Mouse (Mus musculus) telencephalon, adult 2 months (tissue): ENCODE measurements around the gene Tia1.
A peak's percentile ranks its signal among the peaks of the same experiment; 100 is the strongest.

Experiments
- DNase-seq: peaks from one replicate; pipeline ENCODE4 v3.0.0-alpha.2; 2011; ENCODE audit warnings: low read depth, low spot score

Gene Tia1

DNA sequence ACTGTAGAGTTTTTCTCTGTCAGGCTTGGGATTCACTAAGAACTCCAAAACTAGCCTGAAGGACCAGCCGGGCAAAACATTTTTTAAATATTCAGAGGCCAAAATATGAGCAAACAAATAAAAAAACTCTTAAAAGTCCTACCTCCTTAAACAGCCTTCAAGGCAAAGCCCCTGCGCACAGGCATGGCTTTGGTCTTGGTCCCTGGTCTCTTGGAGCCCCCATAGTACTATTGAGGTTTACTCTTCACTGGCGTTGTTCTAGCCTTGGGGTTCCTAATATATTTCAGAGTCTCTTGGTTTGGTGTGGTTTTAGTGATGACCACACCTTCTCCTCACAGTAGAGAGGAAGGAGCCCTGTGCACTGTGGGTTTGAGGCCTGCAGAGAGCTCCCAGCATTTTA lies 27.5 kb downstream of the Tia1 start:
- DNase-seq: no peak

GRCm38 (mm10) chr6:86433696-86434095 lies 29.7 kb downstream of the Tia1 start:
- no peak for DNase-seq

- peak; percentile 22 for DNase-seq
These were observed 33.7 kb downstream of the Tia1 start for GRCm38 (mm10) chr6:86437711-86438110.

DNA sequence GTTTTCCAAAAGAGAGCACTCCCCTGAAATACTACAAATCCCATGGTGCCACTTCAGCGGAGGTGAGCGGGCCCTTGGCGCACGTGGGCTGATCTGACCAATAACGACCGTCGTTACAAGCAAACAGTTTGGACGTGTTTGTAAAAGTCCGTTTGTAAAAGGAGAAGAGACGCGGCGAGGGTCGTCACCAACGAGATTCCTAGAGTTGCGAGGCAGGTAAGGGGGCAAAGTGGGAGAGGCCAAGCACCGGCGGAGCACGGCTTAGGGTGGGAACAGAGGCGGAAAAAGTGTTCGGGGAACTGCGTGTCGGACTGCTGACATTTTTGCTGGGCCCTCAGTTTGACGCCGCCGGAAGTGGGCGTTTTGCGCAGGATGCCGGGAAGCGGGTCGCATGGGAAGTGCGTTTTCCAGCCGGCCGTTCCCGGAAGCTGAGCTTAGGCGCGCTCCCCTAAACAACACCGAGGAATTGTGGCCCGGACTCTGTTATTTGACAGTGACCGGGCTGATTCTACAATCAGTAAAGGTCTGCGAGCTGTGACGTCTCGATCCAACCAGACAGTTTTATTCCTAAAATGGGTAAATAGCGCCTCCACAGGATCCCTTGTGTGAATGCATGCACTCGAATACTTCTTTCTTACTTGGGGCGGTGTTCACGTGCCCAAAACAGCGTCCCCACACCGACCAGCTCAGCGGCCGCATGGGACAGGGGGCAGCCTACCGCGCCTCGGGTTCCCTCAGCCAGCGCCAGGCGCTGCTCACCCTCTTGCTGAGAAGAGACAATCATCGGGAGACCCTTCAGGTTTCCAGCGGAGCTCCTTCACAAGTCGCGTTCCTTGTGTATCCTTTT lies 34.5 kb downstream of the Tia1 start, which contains the start of gene C87436:
Gene C87436, plus strand, starts transcription at position 103 of the 847 bp plus-strand sequence.
- peak; percentile 98 for DNase-seq

DNA sequence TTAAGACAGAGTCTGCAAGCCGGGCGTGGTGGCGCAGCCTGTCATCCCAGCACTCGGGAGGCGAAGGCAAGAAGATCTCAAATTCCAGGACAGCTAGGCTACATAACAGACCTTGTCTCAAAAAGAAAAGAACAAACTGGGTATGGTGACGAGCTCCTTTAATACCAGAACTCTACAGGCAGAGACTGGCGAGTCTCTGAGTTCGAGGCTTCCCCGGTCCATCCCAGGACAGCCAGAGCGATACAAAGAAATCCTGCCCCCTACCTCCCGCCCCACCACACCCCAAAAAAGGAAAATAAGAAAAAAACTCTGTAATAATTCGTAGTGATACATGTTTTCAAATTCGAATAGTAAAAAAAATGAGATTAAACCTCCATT lies 35.1 kb downstream of the Tia1 start:
- DNase-seq: no peak

DNA sequence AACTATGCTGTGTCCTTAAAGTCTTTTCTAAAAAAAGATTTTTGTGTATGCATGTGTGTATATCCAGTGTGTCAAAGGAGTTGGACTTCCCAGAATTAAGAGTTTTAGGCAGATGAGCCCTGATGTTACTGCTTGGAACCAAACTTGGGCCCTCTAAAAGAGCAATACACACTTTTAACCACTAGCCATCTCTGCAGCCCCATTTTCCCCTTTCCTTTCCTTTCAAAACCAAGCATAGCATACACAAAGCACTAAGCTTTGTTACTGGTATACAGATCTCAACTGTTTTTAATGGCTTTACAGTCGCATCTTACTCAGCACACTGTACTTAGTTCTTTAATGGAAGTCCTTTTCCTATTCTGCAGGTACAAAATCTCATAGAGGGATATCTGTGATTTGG lies 35.5 kb downstream of the Tia1 start:
- DNase-seq: no peak

DNA sequence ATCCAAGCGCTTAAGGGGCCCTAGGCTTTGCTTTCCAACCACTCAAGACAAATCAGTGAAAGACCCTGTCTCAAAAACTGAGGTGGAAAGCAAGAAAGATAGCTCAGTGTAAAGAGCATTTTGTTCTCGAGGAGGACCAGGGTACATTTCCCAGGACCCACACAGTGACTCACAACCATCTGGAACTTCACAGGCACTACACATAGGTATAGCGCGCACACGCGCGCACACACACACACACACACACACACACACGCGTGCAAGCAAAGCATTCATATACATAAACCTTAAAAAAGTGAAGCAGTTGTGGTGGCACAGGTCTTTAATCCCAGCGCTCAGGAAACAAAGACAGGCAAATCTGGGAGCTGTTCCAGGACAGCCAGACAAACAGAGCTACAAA lies 37.6 kb downstream of the Tia1 start:
- DNase-seq: no peak

GRCm38 (mm10) chr6:86445551-86445950 lies 41.5 kb downstream of the Tia1 start:
- DNase-seq: no peak

- DNase-seq: no peak
These were observed 43.0 kb downstream of the Tia1 start for GRCm38 (mm10) chr6:86446927-86447568.

DNA sequence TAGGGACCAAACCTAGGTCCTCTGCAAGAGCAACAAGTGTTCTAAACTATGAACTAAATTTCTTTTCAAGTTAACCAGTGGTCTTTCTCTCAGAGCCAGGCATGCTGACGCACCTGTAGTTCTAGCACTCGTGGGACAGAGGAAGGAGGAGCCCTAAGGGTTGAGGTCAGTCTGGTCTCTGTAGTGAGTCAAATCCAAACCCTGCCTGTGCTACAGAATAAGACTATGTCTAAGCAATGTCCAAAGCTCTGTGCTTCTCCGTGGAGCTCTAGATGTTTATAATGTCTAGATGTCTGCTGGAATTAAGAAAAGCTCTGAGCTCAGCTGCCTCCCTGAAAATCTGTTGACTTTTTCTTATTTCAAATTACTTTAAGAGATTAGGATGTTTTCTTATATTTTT lies 52.7 kb downstream of the Tia1 start:
- DNase-seq: no peak

GRCm38 (mm10) chr6:86463079-86463478 lies 59.1 kb downstream of the Tia1 start:
- DNase-seq: no peak

- no peak for DNase-seq
These were observed 67.3 kb downstream of the Tia1 start for GRCm38 (mm10) chr6:86471317-86471716.

- DNase-seq: no peak
These were observed 67.7 kb downstream of the Tia1 start for GRCm38 (mm10) chr6:86471760-86472099.

GRCm38 (mm10) chr6:86472100-86472955 lies 68.3 kb downstream of the Tia1 start:
- peak; percentile 96 for DNase-seq

- no peak for DNase-seq
These were observed 69.1 kb downstream of the Tia1 start for GRCm38 (mm10) chr6:86473077-86473476.

- no peak for DNase-seq
These were observed 70.1 kb downstream of the Tia1 start for GRCm38 (mm10) chr6:86474072-86474471.

DNA sequence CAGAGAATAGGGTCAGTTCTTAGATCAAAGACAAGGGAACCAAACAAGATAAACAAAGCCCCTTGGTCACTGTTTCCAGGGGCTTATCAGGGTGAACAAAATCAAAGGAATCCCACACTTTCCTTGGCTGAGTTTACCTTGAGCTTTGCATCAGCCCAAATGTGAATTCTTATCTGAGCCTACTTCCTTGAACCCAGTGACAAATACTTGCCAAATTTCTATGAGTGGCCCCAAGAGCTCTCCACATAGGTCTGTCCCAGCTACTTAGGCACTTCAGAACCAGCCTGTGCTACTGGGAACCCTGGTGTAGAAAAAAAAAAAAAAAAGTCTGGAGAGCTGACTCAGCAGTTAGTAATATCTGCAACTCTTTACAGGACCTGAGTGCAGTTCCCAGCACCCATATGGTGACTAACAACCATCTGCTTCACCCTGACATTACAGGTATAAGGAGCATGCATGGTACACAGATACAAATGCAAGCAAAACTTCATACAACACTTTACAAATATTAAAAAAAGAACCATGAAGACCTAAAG lies 70.7 kb downstream of the Tia1 start:
- DNase-seq: no peak

DNA sequence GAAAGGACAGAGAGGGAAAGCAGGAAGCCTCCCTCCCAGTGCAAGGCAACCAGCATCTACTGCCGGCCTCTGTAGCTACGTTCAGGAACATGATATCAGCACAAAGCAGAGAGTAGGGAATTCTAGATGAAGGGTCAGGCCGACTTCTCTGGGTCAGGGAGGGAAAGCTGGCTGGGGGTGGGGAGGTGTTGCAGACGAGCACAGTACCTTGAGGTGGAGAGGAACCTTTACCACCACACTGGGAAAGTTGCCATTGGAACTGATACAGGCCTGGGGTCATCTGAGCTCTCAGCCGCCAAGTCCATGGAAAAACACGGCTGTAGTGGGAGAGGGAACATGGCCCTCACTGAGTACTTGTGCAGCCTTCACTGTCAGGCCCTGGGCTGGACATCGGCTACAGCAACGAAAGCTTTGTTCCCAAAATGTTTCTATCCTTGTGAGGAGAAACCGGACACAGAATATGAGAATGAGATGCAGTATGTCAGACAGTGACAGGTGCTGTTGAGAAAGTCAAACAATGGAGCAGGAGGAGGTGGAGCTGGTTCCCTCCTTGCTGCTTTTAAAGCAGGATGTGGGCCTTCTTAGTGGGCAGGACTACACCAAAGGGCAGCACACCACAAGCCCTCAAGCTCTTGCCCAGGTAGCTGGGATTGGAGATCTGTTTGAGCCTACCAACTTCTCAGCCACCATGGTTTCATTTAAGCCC lies 71.6 kb downstream of the Tia1 start:
- no peak for DNase-seq

DNA sequence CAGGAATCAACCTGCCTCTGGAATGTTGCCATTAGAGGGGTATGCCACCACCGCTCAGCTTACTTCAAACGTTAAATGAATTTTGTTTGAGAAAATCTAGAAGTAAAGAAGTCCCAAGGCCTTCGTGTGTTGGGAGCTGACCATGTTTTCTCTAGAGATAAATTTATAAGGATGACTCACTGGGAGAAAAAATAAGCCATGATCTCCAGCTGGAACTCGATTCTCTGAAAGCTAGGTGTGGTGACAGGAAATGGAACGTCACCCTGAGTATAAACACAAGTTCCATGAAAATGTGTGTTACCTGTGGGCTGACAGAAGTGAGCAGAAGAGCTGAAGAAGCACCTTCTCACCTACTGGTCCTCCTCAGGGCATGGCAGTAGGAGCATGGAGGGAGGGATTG lies 72.9 kb downstream of the Tia1 start:
- no peak for DNase-seq

DNA sequence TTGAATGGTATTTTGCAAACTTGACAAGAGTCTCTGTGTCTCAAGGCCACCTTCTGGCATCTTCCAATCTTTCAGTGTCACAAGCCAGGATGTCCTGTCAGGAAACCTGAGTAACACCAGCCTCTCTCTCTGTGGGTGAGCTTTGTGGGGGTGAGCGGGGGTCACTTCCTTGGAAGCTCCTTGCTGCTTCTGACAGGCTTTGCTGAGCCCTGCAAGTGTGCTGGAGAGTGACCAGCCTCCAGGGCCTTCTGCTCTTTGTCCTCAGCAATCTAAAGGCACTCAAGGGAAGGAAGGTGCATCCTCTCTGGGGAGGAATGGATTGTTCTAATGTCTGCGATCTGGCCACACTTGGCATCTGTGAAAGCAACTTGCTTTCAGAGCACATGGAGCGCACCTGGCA lies 75.3 kb downstream of the Tia1 start:
- no peak for DNase-seq

GRCm38 (mm10) chr6:86479816-86480188 lies 75.8 kb downstream of the Tia1 start:
- DNase-seq: no peak
